Mouse (Mus musculus) heart, embryonic 15.5 days (tissue): ENCODE data around the gene Mepe. TPM values are rescaled to one million over a fixed set of nuclear protein-coding genes. Genes with fewer than 3 reads are reported as not detected.

ENCODE experiments used
- ATAC-seq: fragments of 200-750 bp; cut with Nextera tagmentation; replicated peaks from 2 replicates; pipeline ENCODE4 v1.8.0; 2017; ENCODE audit warnings: low read depth, moderate TSS enrichment; ENCODE audit not compliant: insufficient number of reproducible peaks, insufficient read depth, low FRiP score
- H3K27ac ChIP-seq: fragments of 300-500 bp; sonication (generic); 2 replicates; pipeline ENCODE4 v1.5.1; 2015; ENCODE audit warnings: mild to moderate bottlenecking, inconsistent platforms
- H3K27me3 ChIP-seq: fragments of 300-500 bp; sonication (generic); 2 replicates; pipeline ENCODE4 v1.6.1; 2015; ENCODE audit warnings: inconsistent platforms
- H3K36me3 ChIP-seq: fragments of 300-500 bp; sonication (generic); 2 replicates; pipeline ENCODE4 v1.6.1; 2015; ENCODE audit warnings: mild to moderate bottlenecking, inconsistent platforms
- H3K4me1 ChIP-seq: fragments of 300-500 bp; sonication (generic); replicated peaks from 2 replicates; pipeline ENCODE4 v1.6.1; 2015; ENCODE audit warnings: inconsistent platforms
- H3K4me2 ChIP-seq: fragments of 300-500 bp; sonication (generic); 2 replicates; pipeline ENCODE4 v1.6.1; 2015; ENCODE audit warnings: inconsistent platforms, mild to moderate bottlenecking, moderate library complexity
- H3K4me3 ChIP-seq: fragments of 300-500 bp; sonication (generic); 2 replicates; pipeline ENCODE4 v1.5.1; 2015; ENCODE audit warnings: mild to moderate bottlenecking, inconsistent platforms
- H3K9ac ChIP-seq: fragments of 300-500 bp; sonication (generic); 2 replicates; pipeline ENCODE4 v1.6.1; 2015; ENCODE audit warnings: mild to moderate bottlenecking, inconsistent platforms
- H3K9me3 ChIP-seq: fragments of 300-500 bp; sonication (generic); replicated peaks from 2 replicates; pipeline ENCODE4 v1.6.1; 2016; ENCODE audit warnings: inconsistent platforms
- WGBS: fragments of 180-500 bp; shearing (Covaris S2); methylation state at CpG from one replicate; pipeline ENCODE4 v1.1.7; 2015; ENCODE audit warnings: mixed read lengths; 5-methylcytosine and 5-hydroxymethylcytosine counted together
- polyA plus RNA-seq: library from polyadenylated mRNA; unstranded; fragments of >200 nt; fragmentation: Nextera tagmentation; extraction: Ambion mirVana; gene quantifications from 2 replicates; pipeline ENCODE4 v1.2.1, GENCODE M21; 2015

Mepe gene
- polyA plus RNA-seq, 1 experiment from 2014 or later: not detected

- 69% methylated on average over 6 of the region's 6 CpGs for WGBS
- H3K4me3 ChIP-seq: no peak overlapping the region
- no peaks in the 10 kb centered on the region for H3K36me3 ChIP-seq
- peaks cover 9% of the 10 kb centered on the region; the same call in 1 of the 2 replicates for H3K27me3 ChIP-seq
- no peak overlapping the region for H3K4me2 ChIP-seq
- no peak overlapping the region for H3K9ac ChIP-seq
- H3K4me1 ChIP-seq: peaks cover 4% of the 10 kb centered on the region
- no peak for ATAC-seq
- H3K27ac ChIP-seq: no peak overlapping the region
- no peaks in the 10 kb centered on the region for H3K9me3 ChIP-seq
These were observed 8.5 kb downstream of the Mepe start for GRCm38 (mm10) chr5:104333643-104334042.

- WGBS: 74% methylated on average over 14 of the region's 14 CpGs
- no peak overlapping the region for H3K4me3 ChIP-seq
- no peaks in the 10 kb centered on the region for H3K9me3 ChIP-seq
These were observed 9.4 kb downstream of the Mepe start for GRCm38 (mm10) chr5:104334516-104334915.

GRCm38 (mm10) chr5:104335962-104336361, 10.8 kb downstream of the Mepe start:
- no peak for ATAC-seq
- Histone ChIP-seq H3K9ac (no peak overlapping the region), H3K36me3 (no peaks in the 10 kb centered on the region), H3K27ac (no peak overlapping the region), H3K4me1 (peaks cover 4% of the 10 kb centered on the region), H3K4me3 (no peak overlapping the region), H3K4me2 (no peak overlapping the region), H3K27me3 (peaks cover 11% of the 10 kb centered on the region; the same call in 1 of the 2 replicates), H3K9me3 (no peaks in the 10 kb centered on the region)
- 73% methylated on average over 5 of the region's 5 CpGs for WGBS

More at GRCm38 (mm10) chr5:104334516-104334915, 9.4 kb downstream of the Mepe start:
- Histone ChIP-seq H3K36me3 (no peaks in the 10 kb centered on the region), H3K4me2 (no peak overlapping the region), H3K9ac (no peak overlapping the region), H3K4me1 (peaks cover 4% of the 10 kb centered on the region), H3K27ac (no peak overlapping the region), H3K27me3 (peaks cover 9% of the 10 kb centered on the region; the same call in 1 of the 2 replicates)
- no peak for ATAC-seq

GRCm38 (mm10) chr5:104337491-104337890, 12.4 kb downstream of the Mepe start:
- no peak overlapping the region for H3K9ac ChIP-seq
- 82% methylated on average over 4 of the region's 4 CpGs for WGBS
- H3K4me1 ChIP-seq: peaks cover 4% of the 10 kb centered on the region
- H3K27me3 ChIP-seq: peaks cover 11% of the 10 kb centered on the region; the same call in 1 of the 2 replicates
- no peak overlapping the region for H3K27ac ChIP-seq
- H3K4me2 ChIP-seq: no peak overlapping the region
- no peak overlapping the region for H3K4me3 ChIP-seq
- ATAC-seq: no peak
- no peaks in the 10 kb centered on the region for H3K9me3 ChIP-seq
- no peaks in the 10 kb centered on the region for H3K36me3 ChIP-seq

- Histone ChIP-seq H3K27me3 (peaks cover 11% of the 10 kb centered on the region; the same call in 1 of the 2 replicates), H3K36me3 (no peaks in the 10 kb centered on the region), H3K27ac (no peak overlapping the region), H3K4me1 (no peaks in the 10 kb centered on the region), H3K9me3 (no peaks in the 10 kb centered on the region), H3K4me3 (no peak overlapping the region), H3K9ac (no peak overlapping the region), H3K4me2 (no peak overlapping the region)
- ATAC-seq: no peak
- 76% methylated on average over 5 of the region's 5 CpGs for WGBS
These were observed 13.9 kb downstream of the Mepe start for GRCm38 (mm10) chr5:104339009-104339408.

- no peak overlapping the region for H3K9ac ChIP-seq
- no peaks in the 10 kb centered on the region for H3K4me1 ChIP-seq
- no peak overlapping the region for H3K4me3 ChIP-seq
- peak overlapping the region; percentile 20; the same call in 1 of the 2 replicates for H3K4me2 ChIP-seq
- WGBS: 20% methylated on average over 14 of the region's 14 CpGs
- no peaks in the 10 kb centered on the region for H3K9me3 ChIP-seq
- H3K36me3 ChIP-seq: no peaks in the 10 kb centered on the region
- peaks cover 11% of the 10 kb centered on the region; the same call in 1 of the 2 replicates for H3K27me3 ChIP-seq
- no peak overlapping the region for H3K27ac ChIP-seq
- ATAC-seq: no peak
These were observed 14.8 kb downstream of the Mepe start for GRCm38 (mm10) chr5:104339706-104340512.

GRCm38 (mm10) chr5:104340513-104340829, 15.3 kb downstream of the Mepe start:
- Histone ChIP-seq H3K27ac (no peak overlapping the region), H3K9ac (no peak overlapping the region), H3K9me3 (no peaks in the 10 kb centered on the region), H3K27me3 (peaks cover 11% of the 10 kb centered on the region; the same call in 1 of the 2 replicates), H3K4me1 (no peaks in the 10 kb centered on the region), H3K4me3 (no peak overlapping the region), H3K36me3 (no peaks in the 10 kb centered on the region), H3K4me2 (no peak overlapping the region)
- no peak for ATAC-seq
- WGBS: 83% methylated on average over 4 of the region's 4 CpGs

- Histone ChIP-seq H3K9me3 (no peaks in the 10 kb centered on the region), H3K27me3 (0 out of 2 replicates have a peak, but pooled peaks cover 3% of the 10 kb centered on the region), H3K4me2 (no peak overlapping the region), H3K4me1 (no peaks in the 10 kb centered on the region), H3K4me3 (no peak overlapping the region), H3K9ac (no peak overlapping the region), H3K27ac (no peak overlapping the region), H3K36me3 (no peaks in the 10 kb centered on the region)
- no peak for ATAC-seq
- 31% methylated on average over 6 of the region's 6 CpGs for WGBS
These were observed 17.8 kb downstream of the Mepe start for GRCm38 (mm10) chr5:104342881-104343280.

- H3K4me2 ChIP-seq: no peak overlapping the region
- no peak overlapping the region for H3K9ac ChIP-seq
- no peak overlapping the region for H3K4me3 ChIP-seq
- 0 out of 2 replicates have a peak, but pooled peaks cover 1% of the 10 kb centered on the region for H3K27me3 ChIP-seq
- no peaks in the 10 kb centered on the region for H3K4me1 ChIP-seq
- ATAC-seq: no peak
- H3K9me3 ChIP-seq: no peaks in the 10 kb centered on the region
- 64% methylated on average over 9 of the region's 9 CpGs for WGBS
- H3K36me3 ChIP-seq: no peaks in the 10 kb centered on the region
- no peak overlapping the region for H3K27ac ChIP-seq
These were observed 19.6 kb downstream of the Mepe start for GRCm38 (mm10) chr5:104344526-104345240.

GRCm38 (mm10) chr5:104345241-104345630, 20.1 kb downstream of the Mepe start:
- Histone ChIP-seq H3K36me3 (no peaks in the 10 kb centered on the region), H3K9ac (no peak overlapping the region), H3K27me3 (no peaks in the 10 kb centered on the region), H3K4me1 (no peaks in the 10 kb centered on the region), H3K4me3 (no peak overlapping the region), H3K27ac (no peak overlapping the region), H3K9me3 (no peaks in the 10 kb centered on the region), H3K4me2 (no peak overlapping the region)
- WGBS: 70% methylated on average over 6 of the region's 6 CpGs
- no peak for ATAC-seq

- Histone ChIP-seq H3K4me2 (no peak overlapping the region), H3K27ac (no peak overlapping the region), H3K4me1 (no peaks in the 10 kb centered on the region), H3K4me3 (no peak overlapping the region), H3K9me3 (no peaks in the 10 kb centered on the region), H3K27me3 (no peaks in the 10 kb centered on the region), H3K9ac (no peak overlapping the region), H3K36me3 (no peaks in the 10 kb centered on the region)
- no peak for ATAC-seq
- 76% methylated on average over 1 of the region's 1 CpGs for WGBS
These were observed 25.9 kb downstream of the Mepe start for GRCm38 (mm10) chr5:104351041-104351440.
